Mouse (Mus musculus) adrenal gland, adult 18-20 months (tissue): Measurements from ENCODE around the gene Klrc1. TPM values are rescaled to one million over a fixed set of nuclear protein-coding genes. Genes with fewer than 3 reads are reported as not detected.
"Not testable (repeated sequence)": the region's sequence is repeated elsewhere in the genome, so short reads cannot be mapped to it uniquely, and the experiment has no call there.

ENCODE experiments used
- DNase-seq, 2 experiments: peaks; one replicate each; pipeline ENCODE4 v3.0.0; 2021 to 2022; ENCODE audit warnings: low spot score in 2 of 2
- long read RNA-seq, 2 experiments: library from polyadenylated mRNA; stranded (forward); transcript quantifications; one replicate each; pipeline ENCODE4 v2.0.0; 2021
- microRNA-seq, 2 experiments: library from miRNA; unstranded; fragments of <30 nt; microRNA quantifications; one replicate each; pipeline ENCODE4 v1.2.0; 2021; ENCODE audit warnings: borderline number of aligned reads in 2 of 2
- total RNA-seq, 2 experiments: library from RNA; stranded (reverse); gene quantifications; 1 replicate in 1 of 2; 2 replicates in 1 of 2; pipeline ENCODE4 v1.2.3; 2021

Klrc1 gene
- total RNA-seq = under 1 TPM; 0.33 to 0.77 TPM
- long read RNA-seq, experiment 1 = 0 reads
- long read RNA-seq, experiment 2 = 0 reads

- DNase-seq = no peak
These were observed at the start of gene Klrc1 for GRCm38 (mm10) chr6:129678873-129679272. Klrc1 (minus strand) TSS chr6:129678973.

DNA sequence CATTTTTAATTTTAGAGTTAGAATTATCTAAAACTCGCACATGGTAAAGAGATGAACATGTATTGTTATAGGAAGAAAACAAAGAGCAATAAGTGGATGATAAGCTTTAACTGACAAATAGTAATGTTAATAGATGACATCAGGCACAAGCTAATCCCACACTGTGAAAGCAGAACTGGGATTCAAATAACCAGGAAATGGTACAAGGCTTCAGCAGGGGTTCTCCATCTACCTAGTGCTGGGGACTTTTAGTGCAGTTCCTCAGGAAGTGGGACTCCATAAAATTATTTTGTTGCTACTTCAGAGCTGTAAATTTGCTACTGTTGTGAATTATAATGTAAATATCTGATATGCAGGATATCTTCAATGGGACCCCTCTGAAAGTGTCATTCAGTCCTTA is 48.5 kb upstream of the Klrc1 start:
- DNase-seq = no peak

GRCm38 (mm10) chr6:129721390-129721789 is 42.6 kb upstream of the Klrc1 start:
- no peak for DNase-seq

- DNase-seq = no peak
These were observed 41.7 kb upstream of the Klrc1 start for GRCm38 (mm10) chr6:129720487-129720886.

DNA sequence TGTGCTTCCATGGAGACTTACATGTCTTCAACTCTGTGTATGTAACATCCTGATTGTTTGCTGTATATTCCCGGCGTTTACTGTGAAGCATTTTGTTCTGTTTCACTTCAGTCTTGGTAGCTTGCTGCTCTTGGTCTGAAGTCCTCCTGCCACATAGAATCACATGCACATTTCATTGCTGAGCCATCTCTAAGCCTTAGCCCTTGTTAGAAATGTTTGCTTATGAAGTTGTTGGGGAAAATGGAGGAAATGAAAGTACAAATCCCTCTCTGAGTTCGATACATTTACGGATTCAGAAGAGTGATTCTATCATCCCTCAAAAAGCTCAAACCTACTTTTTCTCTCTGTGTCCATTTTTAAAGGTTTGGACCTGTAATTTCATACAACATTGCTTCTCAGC is 38.3 kb upstream of the Klrc1 start, which contains the start of gene Klri1:
TSS of gene Klri1 (minus strand) at position 101 of the 400 bp plus-strand sequence.
- no peak for DNase-seq

- no peak for DNase-seq
These were observed 34.8 kb upstream of the Klrc1 start for GRCm38 (mm10) chr6:129713566-129713965.

DNA sequence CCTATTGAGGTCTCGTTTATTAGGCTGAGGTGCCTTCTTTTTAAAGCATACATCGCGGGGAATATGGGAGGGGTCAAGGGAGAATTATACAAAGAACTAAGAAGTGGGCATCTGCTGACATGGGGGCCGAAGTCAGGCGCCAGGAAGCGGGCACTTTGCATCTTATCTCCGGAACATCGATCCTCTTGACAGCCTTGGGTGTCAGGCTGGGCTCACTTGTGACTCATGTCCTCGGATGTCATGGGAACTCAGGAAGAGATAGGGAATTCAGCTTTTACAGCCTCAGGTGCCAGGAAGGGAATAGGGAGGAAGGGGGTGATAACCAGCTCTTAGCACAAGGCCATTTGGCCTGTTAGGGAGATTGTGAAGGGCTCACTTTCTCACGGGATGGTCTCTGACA is 12.7 kb upstream of the Klrc1 start:
- DNase-seq = peak in 1 of 2 experiments; percentile 6

- peak in 1 of 2 experiments; percentile 2 for DNase-seq
These were observed 1.6 kb upstream of the Klrc1 start for GRCm38 (mm10) chr6:129680379-129680778.

- not testable (repeated sequence) for DNase-seq
These were observed 17.5 kb downstream of the Klrc1 start for GRCm38 (mm10) chr6:129661301-129661700.

DNA sequence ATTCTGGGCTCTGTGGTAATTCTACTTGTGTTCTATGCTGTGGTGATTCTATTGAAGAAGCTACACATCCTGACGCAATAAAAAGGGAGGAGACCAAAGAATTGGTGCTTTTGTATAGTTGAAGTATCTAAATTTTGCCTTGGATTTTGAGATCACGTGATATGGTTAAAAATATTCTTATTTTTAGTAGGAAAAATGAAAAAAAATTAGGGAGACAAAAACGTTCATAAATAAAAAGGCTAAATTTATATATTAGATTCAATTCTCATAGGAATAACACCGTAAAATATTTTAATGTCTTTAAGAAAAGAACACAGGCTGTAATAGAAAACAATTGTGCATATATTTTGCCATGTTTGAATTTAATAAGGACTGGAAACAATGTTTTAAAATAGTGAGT is 18.2 kb downstream of the Klrc1 start, which contains the start of gene Klrc2:
TSS of gene Klrc2 (minus strand) at position 101 of the 400 bp plus-strand sequence.
- DNase-seq = not testable (repeated sequence)

GRCm38 (mm10) chr6:129644054-129644453 is 34.7 kb downstream of the Klrc1 start:
- not testable (repeated sequence) for DNase-seq

GRCm38 (mm10) chr6:129643237-129643636 is 35.5 kb downstream of the Klrc1 start, which contains the start of gene Klrc3:
Klrc3 (minus strand) TSS chr6:129643337.
- DNase-seq = not testable (repeated sequence)

DNA sequence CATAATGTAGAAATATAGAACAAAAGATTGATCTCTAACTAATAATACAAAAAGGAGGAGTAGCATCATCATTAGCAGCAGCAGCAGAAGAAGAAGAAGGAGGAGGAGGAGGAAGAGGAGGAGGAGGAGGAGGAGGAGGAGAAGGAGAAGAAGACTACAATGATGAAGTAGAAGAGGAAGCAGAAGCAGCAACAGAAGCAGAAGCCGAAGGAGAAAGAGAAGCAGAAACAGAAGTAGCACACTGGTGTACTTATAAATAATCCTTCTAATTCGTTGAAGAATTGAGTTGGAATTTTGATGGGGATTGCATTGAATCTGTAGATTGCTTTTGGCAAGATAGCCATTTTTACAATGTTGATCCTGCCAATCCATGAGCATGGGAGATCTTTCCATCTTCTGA is 47.7 kb downstream of the Klrc1 start:
- not testable (repeated sequence) for DNase-seq

- no peak for DNase-seq
These were observed 55.0 kb downstream of the Klrc1 start, which contains the start of gene Klrk1 for GRCm38 (mm10) chr6:129623735-129624134. Klrk1 (minus strand) TSS chr6:129623864.

Small RNA genes within 50 kb of the gene (microRNA-seq; reads per million reads assigned to microRNA genes)
- gene Mir680-1 = 0 reads per million in 2 experiments

Other genes starting within 250 kb of the Klrc1 start
- 1 to 10 TPM; 4.0 to 4.5 TPM for gene Clec1a, start 227.0 kb downstream of the Klrc1 start, total RNA-seq
- under 1 TPM in 1 of 2 experiments, not detected in 1; 0.80 TPM for gene Olr1, start 171.8 kb downstream of the Klrc1 start, total RNA-seq
- gene Tmem52b, start 166.4 kb downstream of the Klrc1 start, total RNA-seq = not detected
- 100 to 1,000 TPM; 283 to 313 TPM for gene Gabarapl1, start 145.8 kb downstream of the Klrc1 start, total RNA-seq
- under 1 TPM in 1 of 2 experiments, not detected in 1; 0.22 TPM for gene Klre1, start 101.1 kb downstream of the Klrc1 start, total RNA-seq
- under 1 TPM; 0.66 to 0.70 TPM for gene Klrd1, start 87.2 kb downstream of the Klrc1 start, total RNA-seq
- under 1 TPM; 0.96 TPM for gene Klrk1, start 55.1 kb downstream of the Klrc1 start, total RNA-seq
- under 1 TPM in 1 of 2 experiments, not detected in 1; 0.63 TPM for gene Klrc3, start 35.6 kb downstream of the Klrc1 start, total RNA-seq
- under 1 TPM; 0.17 to 0.42 TPM for gene Klrc2, start 18.3 kb downstream of the Klrc1 start, total RNA-seq
- not detected for gene Klri1, start 38.2 kb upstream of the Klrc1 start, total RNA-seq
- gene Klri2, start 61.5 kb upstream of the Klrc1 start, total RNA-seq = under 1 TPM in 1 of 2 experiments, not detected in 1; 0.10 TPM
- not detected for gene Gm156, start 105.3 kb upstream of the Klrc1 start, total RNA-seq
- gene Gm17631, start 183.7 kb upstream of the Klrc1 start, total RNA-seq = not detected
- not detected for gene Klra17, start 197.7 kb upstream of the Klrc1 start, total RNA-seq
- gene Klra5, start 238.7 kb upstream of the Klrc1 start, total RNA-seq = not detected